Mouse (Mus musculus): ENCODE measurements around the gene Ngfr.

The Ngfr gene

GRCm38 (mm10) chr11:95567936-95568715 lies 19.4 kb downstream of the Ngfr start:
- DNase-seq (ENCODE audit: low read depth): no peak

GRCm38 (mm10) chr11:95567366-95567765 lies 20.2 kb downstream of the Ngfr start:
- DNase-seq (ENCODE audit: low read depth): no peak

DNA sequence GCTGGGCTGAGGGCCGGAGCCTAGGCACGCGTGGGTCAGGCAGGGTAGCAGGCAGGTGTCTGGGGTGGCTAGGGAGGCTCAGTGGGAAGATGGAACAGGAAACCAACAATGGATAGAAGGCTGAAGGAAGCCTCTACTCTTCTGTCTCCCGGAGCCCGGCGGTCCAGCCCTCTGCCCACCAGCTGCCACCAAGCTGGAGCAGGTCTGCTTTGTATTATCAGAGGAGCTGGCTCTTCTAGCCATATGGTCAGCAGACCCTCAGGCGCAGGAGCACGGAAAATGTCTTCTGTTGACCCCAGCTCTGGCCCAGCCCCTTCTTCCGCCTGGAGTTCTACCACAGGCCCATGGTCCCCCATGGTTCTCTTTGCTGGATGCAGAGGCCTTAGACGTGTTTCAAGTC lies 22.2 kb downstream of the Ngfr start:
- no peak for DNase-seq (ENCODE audit: low read depth)

DNA sequence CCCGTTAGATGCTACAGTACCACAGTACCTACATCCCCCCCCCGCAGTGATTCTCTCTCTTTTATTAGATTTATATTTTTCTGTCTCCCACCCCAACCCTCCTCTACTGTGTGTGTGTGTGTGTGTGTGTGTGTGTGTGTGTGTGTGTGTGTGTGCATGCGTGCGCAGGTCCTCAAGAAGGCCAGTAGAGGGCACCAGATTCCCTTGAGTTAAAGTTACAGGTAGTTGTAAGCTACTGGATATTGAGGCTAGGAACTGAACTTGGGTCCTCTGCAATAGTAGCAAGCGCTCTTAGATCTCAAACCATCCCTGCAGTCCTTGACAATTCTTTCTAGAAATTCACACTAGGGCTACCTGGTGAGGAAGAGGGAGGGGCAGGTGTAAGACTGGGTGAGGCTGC lies 23.7 kb downstream of the Ngfr start:
- no peak for DNase-seq (ENCODE audit: low read depth)

- no peak for DNase-seq (ENCODE audit: low read depth)
Measured at GRCm38 (mm10) chr11:95560773-95561172, 26.8 kb downstream of the Ngfr start.

GRCm38 (mm10) chr11:95559761-95560160 lies 27.8 kb downstream of the Ngfr start:
- no peak for DNase-seq (ENCODE audit: low read depth)

DNA sequence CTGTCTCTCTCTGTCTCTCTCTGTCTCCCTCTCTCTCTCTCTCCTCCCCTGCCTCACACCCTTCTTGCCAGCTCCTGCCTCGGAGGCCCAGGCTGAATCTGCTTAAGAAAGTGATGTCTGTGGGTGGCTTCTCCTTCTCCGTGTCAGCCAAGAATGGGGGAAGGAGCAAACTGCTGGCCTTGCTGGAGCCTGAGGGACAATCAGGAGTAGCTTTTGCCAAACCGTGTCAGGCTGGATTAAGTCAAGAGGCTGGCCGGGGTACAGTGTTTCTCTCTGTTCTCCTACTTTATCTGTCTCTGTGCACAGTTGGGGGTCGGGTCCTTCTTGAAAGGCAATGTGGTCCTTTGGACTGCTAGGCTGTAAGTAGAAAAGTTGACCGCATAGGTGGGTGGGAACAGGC lies 29.8 kb downstream of the Ngfr start:
- no peak for DNase-seq (ENCODE audit: low read depth)

DNA sequence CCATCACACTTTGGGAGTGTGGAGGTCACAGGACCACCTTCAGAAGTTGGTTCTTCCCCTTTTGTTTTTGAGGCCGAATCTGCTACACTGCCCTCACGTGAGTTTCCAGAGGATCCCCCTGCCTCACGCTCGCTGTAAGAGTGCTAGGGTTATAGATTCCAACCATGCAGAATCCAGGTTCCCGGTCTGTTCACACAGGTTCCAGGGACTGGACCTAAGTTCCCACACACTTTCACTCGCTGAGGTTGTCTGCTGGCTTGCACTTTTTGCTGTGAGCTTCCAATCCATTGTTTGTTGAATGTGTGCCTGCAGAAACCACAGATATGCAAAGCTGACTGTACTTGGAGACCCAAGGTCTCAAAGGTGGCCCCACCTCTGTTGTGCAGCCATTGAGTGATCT lies 30.5 kb downstream of the Ngfr start:
- DNase-seq (ENCODE audit: low read depth): no peak

- DNase-seq (ENCODE audit: low read depth): no peak
Measured at GRCm38 (mm10) chr11:95555279-95555678, 32.3 kb downstream of the Ngfr start.

- no peak for DNase-seq (ENCODE audit: low read depth)
Measured at GRCm38 (mm10) chr11:95550301-95551021, 37.1 kb downstream of the Ngfr start.

DNA sequence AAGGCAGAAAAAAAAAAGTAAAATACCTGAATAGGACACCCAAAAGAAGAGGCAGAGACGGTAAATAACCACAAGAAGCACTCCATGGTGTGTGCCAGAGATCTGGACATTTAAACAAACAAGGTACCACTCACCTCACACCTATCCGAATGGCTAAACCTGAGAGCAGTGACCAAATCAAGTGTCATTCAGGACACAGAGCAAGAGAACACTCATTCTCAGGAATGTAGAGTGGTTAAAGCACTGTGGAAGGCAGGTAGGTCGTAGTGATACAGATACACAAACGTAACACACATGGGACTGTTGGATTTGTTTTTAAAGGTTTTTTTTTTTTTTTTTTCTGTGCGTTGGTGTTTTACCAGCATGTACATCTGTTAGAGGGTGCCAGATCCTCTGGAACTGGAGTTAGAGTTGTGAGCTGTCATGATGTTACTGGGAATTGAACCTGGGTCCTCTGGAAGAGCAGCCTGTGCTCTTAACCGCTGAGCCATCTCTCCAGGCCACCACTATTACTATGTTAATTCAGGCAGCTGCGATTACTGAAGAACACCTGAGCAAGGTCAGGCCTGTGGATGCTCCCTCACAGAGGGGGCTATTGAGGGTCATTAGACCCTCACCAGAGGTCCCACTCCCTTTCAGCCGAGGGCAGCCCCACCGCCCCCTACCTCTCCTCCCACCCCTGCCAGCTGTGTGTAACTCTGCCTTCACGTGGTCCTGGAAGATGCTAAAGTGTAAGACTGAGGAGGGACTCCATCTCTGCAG lies 41.3 kb downstream of the Ngfr start:
- no peak for DNase-seq (ENCODE audit: low read depth)

- DNase-seq (ENCODE audit: low read depth): no peak
Measured at GRCm38 (mm10) chr11:95544546-95545327, 42.8 kb downstream of the Ngfr start.

DNA sequence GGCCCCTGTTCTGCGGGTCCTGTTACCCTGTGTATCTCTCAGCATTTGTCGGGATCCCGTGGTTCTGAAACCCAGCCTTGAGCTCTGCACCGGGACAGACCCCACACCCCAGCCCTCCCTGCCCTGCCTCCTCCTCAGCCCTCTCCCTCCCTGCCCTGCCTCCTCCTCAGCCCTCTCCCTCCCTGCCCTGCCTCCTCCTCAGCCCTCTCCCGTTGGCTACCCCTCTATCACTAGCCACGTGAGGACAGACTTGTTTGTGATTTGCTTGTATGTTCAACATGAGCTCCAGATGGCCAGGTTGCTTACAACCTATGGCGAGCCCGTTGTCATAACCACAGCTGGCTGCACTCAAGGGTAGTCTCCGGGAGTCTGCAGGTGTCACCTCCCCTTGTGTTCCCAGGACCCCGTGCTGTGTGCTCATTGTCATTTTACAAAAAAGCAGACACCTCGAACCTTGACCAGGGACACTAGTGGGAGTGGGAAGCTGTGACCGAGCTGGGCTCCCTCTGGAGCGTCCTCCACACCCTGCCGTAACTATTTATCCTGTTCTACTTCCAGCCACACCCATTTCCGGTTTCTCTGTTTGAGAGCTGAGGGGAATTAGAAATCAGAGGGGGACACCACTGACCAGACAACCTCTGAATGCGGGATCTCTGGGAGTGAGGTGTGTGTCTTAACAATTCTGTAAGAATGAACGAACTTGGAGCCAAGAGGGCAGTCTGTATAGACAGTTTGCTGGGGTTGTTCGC lies 46.7 kb downstream of the Ngfr start:
- DNase-seq (ENCODE audit: low read depth): no peak

GRCm38 (mm10) chr11:95538378-95539104 lies 49.0 kb downstream of the Ngfr start:
- no peak for DNase-seq (ENCODE audit: low read depth)

GRCm38 (mm10) chr11:95533484-95534160 lies 53.9 kb downstream of the Ngfr start:
- peak; percentile 36 for DNase-seq (ENCODE audit: low read depth)

GRCm38 (mm10) chr11:95532353-95533072 lies 55.0 kb downstream of the Ngfr start:
- no peak for DNase-seq (ENCODE audit: low read depth)

- DNase-seq (ENCODE audit: low read depth): no peak
Measured at GRCm38 (mm10) chr11:95528231-95528630, 59.3 kb downstream of the Ngfr start.

DNA sequence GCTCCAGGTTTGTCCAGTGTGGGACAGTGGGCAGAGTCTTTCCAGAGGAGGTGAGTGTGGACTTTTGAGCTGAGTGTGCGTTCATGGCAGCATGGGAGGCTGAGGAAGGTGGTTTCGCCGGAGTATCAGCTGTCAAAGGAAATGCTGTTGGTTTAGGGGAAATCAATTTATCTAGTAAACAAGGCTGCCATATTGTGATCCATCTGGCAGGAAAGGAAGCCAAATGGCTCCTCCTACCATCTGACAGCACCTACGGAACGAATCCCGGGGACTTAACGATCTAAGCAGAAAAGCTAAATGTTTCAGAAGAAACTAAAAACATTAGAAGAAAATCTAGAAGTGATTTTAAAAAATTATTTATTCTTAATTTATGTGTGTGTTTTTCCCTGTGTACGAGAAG lies 60.2 kb downstream of the Ngfr start:
- no peak for DNase-seq (ENCODE audit: low read depth)

DNA sequence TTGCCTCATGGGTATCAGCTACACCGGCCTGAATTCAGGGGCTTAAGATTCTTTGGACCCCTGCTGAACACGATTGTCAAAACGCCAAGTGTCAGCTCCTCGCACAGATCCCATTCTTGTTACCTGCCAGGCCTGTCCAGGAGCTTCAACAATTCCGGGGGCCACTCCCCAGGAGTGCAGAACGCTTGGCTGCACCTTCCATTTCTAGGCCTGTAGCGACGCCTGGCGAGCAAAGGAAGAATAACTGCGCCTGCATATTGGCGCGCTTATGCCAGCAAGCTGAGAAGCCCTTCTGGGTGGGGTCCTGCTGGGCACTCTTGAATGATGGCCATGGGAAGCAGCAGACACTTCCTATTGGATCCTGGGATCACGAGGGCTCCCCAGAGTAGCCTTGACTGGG lies 66.0 kb downstream of the Ngfr start:
- peak; percentile 67 for DNase-seq (ENCODE audit: low read depth)

Data from c-Kit-positive CD71-positive TER-119-negative erythroid progenitor cells, embryonic 14.5 days (primary cell).